Mouse (Mus musculus): ENCODE data around the gene Mrpl53.

GRCm38 (mm10) chr6:83135571-83136161, 26.8 kb downstream of the Mrpl53 start:
- TF ChIP-seq GATA1 (IDR thresholded peaks at IDR 0.05; ENCODE audit: borderline replicate concordance, low read length) (no peak), FLI1 (IDR thresholded peaks at IDR 0.05; ENCODE audit: low read length) (no peak)

Data from megakaryocyte, embryonic 14.5 days (primary cell).